Mouse (Mus musculus) lung, adult 18-20 months (tissue): ENCODE measurements around the gene Dnah17.

ENCODE experiments used
- DNase-seq, 2 experiments: peaks; one replicate each; pipeline ENCODE4 v3.0.0; 2022; ENCODE audit warnings: mixed read lengths in 2 of 2

Dnah17 gene

GRCm38 (mm10) chr11:118130534-118130933 lies at the start of gene Dnah17:
TSS of gene Dnah17 (minus strand) at chr11:118130634.
- DNase-seq = no peak

GRCm38 (mm10) chr11:118180199-118180598 lies 49.8 kb upstream of the Dnah17 start:
- no peak for DNase-seq

DNA sequence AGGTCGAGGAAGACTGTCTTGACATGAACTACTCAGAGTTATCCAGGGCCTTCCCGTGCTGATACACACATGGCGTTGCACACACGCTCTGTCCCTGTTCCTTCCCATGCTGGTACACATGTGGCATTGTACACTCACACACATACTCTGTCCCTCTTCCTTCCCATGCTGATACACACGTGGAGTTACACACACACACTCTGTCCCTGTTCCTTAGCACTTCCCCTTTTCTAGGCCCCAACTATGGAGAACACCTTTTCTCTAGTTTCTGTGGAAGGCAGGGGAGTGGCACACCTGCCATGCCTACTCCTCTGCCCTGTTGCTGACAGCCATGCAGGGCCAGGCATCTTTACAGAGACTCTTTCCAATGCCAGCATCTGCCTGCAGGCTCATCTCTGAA lies 47.8 kb upstream of the Dnah17 start:
- no peak for DNase-seq

GRCm38 (mm10) chr11:118174752-118175151 lies 44.3 kb upstream of the Dnah17 start:
- no peak for DNase-seq

- no peak for DNase-seq
These were observed 42.3 kb upstream of the Dnah17 start for GRCm38 (mm10) chr11:118172768-118173167.

- DNase-seq = no peak
These were observed 39.9 kb upstream of the Dnah17 start for GRCm38 (mm10) chr11:118170333-118170732.

DNA sequence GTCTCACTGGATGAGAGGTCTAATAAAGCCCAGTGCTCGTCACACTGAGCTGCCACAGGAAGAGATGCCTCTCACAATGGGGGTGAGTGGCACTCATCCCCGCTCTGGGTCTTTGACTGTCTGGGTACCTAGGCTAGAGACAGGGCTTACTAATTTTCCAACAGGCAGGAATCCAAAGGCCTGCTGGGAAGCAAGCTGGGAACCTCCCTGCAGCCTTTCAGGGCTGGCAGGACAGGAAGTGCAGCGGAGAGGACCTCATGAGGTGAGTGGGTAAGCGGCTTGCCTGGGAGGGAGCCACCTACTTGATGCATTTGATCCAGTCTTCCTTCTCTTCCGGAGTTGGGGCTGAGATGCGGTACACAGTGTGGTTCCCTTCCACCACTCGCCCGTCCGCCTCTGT lies 38.3 kb upstream of the Dnah17 start:
- DNase-seq = no peak

DNA sequence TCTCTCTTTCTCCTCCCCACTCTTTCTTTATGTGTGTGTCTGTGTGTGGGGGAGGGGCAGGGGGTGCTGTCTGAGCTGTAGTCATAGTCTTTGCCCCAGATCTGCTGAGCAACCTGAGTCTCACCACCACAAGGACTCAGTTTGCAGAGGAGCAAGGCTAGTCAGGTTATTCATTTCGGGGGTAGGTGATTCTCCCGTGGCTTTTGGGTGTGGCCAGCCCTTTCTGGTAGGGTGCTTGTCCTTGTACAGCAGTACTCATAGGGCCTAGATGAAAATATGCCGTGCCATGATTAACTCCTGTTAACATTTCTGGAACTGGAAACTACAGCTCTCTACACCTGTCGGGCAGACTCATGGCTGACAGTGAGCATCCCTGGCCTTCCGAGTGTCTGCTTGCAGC lies 36.2 kb upstream of the Dnah17 start:
- no peak for DNase-seq

DNA sequence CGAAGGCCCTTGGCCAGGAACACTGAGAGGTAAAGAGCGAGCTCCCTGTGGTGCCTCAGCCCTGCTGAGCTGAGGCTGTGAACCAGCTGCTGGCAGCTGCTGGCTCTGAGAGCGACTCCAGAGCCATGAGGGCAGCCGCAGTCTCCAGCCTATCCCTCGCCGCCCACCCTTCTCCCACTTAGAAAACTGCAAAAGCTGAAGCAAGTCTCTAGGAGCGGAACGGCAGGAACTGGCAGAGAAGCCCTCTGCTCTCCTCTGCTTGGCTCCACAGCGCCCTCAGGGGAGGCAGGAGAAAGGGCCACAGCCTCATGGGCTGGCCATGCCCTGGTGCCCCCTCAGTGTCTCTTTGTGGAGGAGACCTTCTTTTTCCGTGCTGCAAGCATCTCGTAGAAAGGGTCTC lies 35.2 kb upstream of the Dnah17 start:
- DNase-seq = no peak

DNA sequence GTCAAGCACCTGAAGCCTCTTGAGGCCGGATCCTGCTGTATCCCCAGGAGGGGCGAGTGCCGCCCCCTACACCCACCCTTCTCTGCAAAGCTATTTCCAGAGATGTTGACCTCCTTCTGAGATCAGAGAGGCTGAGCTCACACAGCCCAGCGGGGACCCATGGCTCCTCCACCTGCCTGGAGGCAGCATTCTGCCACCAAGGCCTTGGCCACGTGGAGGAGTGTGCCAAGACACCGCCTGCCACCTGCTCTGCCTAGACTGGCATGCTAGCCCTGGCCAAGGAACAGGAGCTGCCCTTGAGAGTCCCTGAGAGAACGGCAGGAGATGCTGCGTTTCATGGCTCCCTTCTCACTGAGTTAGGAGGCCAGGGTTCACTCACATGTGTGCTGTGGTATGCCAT lies 34.1 kb upstream of the Dnah17 start:
- no peak for DNase-seq

DNA sequence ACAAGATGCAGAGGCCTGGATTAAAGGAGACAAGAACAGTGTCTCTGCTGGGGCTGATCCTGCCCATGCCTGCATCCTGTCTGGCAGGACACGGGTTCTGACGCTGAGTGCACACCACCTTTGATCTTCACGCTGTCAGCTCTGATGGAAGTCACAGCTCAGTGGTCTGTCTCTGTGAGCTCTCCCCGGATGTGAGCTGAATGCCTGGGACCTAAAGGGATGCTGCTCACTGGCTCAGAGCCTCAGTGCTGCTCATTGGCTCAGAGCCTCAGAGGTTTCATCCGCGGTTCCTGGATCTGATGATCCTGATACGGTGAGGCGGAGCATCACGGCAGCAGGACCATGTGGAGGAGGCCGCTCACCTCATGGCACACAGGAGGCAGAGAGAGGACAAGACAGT lies 31.8 kb upstream of the Dnah17 start:
- DNase-seq = no peak

- no peak for DNase-seq
These were observed 30.8 kb upstream of the Dnah17 start for GRCm38 (mm10) chr11:118161240-118161639.

- no peak for DNase-seq
These were observed 30.3 kb upstream of the Dnah17 start for GRCm38 (mm10) chr11:118160763-118161162.

GRCm38 (mm10) chr11:118158753-118159152 lies 28.3 kb upstream of the Dnah17 start:
- no peak for DNase-seq

DNA sequence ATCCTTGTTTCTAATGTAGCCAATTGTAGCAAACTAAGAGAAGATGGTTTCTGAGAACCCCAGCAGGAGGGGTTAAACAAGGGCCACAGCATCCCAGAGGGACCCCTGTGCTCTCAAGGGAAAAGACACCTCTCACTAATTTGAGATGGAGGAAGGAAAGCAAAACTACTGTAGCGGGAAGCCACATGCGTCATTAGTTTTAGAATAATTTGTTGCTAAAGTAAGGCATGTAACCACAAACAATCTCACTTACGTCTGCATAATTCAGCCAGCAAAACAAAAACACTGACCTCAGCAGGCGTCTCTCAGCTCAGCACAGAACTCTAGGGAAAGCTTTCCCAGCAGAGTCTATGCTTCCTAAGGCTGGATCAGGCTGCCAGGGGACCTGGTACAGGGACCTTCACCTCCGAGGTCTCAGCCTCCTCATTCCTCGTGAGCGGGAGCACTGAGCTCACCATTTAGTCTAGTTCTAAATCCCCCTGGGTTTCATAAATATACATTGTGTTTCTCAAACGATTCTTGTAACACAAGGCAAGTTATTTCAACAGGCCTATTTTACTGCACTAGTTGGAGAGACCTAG lies 26.1 kb upstream of the Dnah17 start:
- DNase-seq = no peak

GRCm38 (mm10) chr11:118152964-118153363 lies 22.5 kb upstream of the Dnah17 start:
- DNase-seq = peak in 1 of 2 experiments; percentile 17

- no peak for DNase-seq
These were observed 21.2 kb upstream of the Dnah17 start for GRCm38 (mm10) chr11:118151423-118152180.

GRCm38 (mm10) chr11:118150115-118150701 lies 19.8 kb upstream of the Dnah17 start:
- no peak for DNase-seq

DNA sequence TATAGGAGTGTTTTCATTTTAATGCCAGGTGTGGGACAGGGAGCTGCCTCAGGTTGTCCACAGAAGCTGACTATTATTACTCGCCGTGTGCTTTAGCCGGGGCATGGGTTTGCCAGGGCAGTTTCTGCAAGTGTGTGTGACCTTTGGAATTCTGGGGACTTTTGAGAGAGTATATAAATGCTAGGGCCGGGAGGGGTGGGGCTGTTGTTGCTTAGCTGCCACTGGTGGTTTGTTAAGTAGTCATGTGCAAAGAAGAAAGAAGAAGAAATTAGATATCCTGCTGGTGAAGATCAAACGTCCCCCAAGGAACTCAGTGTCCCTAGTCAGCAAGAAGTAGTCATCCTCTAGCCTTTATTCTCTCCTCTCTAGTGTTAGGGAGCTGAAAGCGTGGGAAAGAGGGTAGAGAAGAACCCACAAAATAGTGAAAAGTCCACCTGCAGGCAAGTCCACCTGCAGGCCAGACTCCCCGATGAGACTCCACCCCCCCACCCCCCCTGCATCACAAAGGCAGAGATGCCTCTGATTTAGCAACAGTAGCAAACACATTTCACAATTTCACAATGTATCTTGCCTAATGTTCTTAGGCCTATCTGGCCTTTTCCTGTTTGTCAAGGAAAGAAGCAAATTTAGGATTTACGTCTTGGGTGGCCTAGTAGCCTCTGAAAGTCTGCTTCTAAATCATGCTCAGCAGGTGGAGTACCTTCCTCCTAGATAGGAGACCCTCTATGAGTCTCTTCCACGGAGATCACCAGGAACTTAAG lies 17.6 kb upstream of the Dnah17 start:
- DNase-seq = no peak

DNA sequence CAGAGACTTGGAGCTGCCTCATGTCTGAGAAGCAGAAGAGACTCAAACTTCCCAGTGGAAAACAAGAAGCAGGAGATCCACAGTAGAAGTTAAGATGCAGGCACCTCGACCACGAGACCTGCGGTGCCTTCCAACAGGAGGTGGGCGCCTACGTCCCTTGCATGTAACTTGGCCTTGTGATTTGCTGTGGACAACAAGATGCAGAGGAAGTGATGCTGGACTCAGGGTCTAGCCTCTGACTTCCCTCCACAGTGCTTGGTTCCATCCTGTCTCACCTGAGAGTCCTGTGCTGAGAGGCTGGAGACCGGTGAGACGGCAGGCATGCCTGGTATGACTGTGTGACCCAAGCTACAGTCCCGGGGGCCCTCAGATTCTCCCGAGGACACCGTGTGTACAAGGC lies 16.0 kb upstream of the Dnah17 start:
- no peak for DNase-seq

GRCm38 (mm10) chr11:118145771-118146351 lies 15.4 kb upstream of the Dnah17 start:
- DNase-seq = peak; percentile 83 to 86

DNA sequence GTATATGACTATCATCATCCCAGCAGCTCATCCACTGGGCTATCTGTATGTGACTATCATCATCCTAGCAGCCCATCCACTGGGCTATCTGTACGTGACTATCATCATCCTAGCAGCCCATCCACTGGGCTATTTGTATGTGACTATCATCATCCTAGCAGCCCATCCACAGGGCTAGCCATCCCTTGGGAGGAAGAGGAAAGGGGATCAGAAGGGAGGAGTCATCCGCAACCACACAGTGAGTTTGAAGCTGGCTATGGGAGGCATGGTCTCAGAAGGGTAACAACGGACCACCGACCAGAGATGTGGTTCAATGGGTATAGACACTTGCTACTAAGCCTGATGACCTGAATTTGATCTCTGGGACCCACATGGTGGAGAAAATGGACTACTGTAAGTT lies 14.7 kb upstream of the Dnah17 start:
- no peak for DNase-seq

- no peak for DNase-seq
These were observed 13.3 kb upstream of the Dnah17 start for GRCm38 (mm10) chr11:118143731-118144130.
